Mouse (Mus musculus) cerebellum, adult 9-11 months (tissue): ENCODE results near the gene Map6.
A peak's percentile ranks its signal among the peaks of the same experiment; 100 is the strongest.

Source experiments
- DNase-seq: peaks from one replicate; pipeline ENCODE4 v3.0.0; 2022

Gene Map6

DNA sequence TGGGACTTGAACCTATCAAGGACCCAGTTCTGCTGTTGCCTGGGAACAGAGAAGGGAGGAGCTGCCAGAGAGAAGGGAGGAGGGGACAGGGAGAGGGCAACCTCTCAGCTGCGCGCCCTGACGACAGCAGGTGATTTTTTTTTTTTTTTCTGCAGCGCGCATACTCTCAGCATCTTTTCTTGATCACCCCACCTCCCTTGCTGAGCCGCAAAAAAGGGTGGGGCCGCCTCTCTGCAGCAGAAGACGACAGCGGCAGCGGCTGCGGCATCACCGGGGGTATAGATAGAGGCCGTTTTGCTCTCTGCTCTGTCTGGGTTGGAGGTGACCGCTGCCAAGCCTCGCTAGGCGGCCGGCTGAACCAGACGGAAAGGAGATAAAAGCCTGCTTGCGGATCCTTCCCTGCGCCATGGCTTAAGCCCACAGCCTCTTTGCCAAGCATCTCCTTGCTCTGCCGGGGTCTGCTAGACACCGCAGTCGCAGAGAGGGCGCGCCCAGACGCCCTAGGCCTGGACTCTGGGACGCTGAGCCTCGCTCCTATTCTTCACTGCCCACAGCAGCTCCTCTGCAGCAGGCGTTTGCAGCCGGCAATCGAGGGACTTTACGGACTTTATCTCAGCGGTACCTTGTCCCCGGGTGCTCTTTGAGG lies at the start of gene Map6:
TSS of gene Map6 (plus strand) at position 197 of the 646 bp plus-strand sequence.
- peak; percentile 88 for DNase-seq

DNA sequence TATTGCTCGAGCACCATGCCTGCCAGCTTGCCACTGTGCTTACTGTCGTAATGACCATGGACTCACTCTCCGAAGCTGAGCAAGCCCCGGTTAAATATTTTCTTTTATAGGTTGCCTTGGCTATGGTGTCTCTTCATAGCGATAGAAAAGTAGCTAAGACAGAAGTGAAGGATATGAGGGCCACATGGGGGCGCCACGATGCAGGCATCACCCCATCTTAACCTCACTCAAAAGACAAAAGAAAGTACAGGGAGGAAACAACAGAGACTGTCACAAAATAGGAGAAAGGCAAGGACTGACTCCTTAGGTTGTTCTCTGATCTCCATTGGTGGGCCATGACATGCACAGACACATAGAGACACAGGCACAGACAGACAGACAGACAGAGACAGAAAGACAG lies 43.0 kb upstream of the Map6 start:
- DNase-seq: no peak

DNA sequence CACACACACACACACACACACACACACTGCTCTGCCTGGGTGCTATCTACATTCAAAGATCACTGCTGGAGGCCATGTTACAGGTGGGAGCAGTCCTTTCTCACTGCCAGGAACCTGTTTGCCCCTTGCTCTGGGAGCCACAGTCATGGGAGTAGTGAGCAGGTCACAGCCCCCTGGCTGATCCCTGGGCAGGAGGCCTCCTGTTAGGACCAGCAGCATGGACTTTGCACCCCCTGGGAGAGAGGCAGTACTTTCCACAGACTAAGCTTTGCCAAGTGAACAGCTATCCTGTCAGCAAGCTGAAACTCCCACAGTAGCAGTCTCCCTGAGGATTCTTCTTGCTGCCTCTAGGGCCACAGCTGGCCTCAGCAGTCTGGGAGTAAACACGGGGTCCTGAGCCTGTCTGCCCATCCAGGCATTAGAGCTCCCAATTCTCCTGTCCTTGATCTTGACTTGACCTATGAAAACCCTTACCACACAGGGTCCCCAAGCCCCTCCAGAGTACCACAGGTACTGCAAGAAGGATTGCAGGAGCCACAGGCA lies 42.5 kb upstream of the Map6 start:
- no peak for DNase-seq

DNA sequence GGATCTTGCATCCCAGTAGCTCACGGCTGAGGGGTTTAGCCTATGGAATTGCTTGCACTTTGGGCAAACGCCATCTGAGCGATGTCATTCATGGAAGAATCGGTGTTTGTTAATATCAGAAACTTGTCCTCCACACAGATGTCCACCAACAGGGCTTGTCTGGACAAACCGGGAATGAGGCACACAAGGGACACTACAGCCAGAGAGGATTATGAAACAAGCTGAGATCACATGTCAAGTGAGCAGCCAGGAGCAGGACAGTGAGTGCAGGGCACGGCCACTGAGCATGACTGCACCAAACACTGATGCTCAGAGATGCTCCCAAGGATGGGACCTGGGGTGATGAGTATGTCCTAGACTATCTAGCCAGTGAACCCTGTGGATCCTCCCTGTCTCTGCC lies 41.8 kb upstream of the Map6 start:
- DNase-seq: no peak

DNA sequence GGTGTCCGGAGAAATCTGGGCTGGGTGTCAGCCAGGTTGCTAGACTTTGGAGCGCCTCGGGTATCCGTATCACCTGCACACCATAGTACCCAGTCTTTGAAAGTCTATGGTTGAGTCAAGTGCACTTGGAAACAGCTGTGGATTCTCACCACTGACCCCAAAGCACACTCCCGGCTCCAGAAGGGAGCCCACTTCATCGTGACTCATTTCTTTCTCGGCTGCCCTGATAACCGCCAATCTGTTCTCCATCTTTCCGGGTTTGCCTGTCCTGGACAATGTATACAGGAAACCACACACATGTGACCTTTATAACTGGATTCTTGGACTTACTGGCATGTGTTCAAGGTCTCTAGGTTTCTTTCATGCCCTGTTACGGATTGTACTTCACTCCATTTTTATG lies 40.6 kb upstream of the Map6 start:
- no peak for DNase-seq

DNA sequence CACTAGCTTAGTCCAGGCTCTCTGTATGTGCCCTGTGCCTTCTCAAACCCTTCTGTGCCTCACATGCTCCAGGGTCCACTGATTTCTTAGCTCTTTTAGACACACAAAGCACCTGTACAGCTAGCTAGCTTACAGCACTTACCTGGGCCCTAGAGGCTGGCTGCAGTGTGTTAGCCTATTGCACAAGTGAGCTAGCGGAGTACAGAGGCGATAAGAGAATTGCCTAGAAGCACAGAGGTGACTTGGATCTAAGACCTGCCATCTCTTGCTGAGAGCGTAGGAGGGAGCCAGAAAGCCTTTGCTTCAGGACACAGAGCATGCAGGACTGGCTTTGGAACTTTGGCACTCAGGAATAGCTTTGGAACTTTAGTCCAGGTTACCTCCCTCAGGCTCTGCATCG lies 40.0 kb upstream of the Map6 start:
- no peak for DNase-seq

DNA sequence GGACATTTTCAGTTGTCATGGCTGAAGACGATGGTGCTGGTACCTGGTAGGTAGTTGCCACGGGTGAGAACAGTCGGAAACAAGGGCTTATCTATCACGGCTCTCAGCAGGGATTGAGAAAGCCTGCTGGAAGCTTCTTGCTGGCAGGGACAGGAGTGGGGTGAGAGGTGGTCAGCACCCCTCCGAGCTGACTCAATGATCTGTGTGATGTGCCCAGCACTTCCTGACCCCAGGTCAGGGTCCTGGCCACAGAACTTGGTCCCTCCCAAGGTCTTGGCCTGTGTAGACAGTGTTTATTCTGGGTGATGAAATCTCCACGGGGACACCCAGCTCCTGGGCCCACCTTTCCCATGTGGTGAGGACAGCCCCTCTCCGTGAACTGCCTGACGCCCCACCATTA lies 38.4 kb upstream of the Map6 start:
- DNase-seq: no peak

DNA sequence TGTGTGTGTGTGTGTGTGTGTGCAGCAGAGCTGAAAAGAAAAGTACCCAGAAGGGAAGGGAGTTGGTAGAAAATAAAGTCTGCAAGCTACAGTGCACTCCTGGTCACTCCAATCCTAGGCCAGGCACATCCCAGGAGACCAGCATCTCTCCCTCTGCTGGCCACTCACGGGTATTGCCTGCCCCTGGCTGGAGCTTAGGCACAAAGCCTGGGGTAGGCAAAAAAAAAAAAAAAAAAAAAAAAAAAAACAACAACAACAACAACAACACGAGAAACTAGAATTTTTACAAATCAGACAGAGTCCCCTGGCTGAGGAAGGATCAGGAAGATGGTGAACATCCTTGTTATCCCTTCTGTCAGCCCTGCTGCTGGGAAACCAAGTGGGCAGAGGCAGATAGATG lies 37.8 kb upstream of the Map6 start:
- DNase-seq: no peak

DNA sequence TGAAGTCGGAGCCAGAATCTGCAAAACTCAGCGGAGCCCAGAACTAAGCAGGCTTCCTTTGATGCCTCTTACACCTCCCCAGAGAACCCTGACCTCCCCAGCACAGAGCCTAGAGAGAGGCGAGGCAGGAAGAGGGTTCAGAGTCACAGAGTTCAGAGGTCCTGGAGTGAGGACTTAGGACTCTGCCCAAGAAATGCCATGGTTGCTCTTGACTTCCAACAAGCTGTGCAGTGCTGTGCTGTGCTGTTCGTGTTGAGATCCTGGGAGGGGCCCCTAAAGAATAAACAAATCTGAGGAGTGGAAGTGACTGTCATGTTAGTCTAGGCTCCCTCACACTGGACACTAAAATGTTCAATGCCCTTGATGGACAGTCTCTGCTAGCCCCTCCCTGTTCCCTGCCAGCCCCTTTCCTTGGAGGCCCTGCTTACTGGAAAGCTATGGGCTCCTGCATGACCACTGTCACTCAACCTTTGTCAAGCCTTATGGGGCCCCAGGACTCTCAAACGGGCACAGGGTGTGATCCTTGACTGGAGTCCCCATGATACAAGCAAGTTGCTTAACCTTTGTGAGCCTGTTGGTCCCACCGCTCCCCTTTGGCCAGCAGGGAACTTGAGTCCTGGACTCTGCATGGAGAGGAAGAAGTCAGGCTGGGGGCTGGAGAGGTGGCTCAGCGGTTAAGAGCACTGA lies 37.0 kb upstream of the Map6 start:
- no peak for DNase-seq

DNA sequence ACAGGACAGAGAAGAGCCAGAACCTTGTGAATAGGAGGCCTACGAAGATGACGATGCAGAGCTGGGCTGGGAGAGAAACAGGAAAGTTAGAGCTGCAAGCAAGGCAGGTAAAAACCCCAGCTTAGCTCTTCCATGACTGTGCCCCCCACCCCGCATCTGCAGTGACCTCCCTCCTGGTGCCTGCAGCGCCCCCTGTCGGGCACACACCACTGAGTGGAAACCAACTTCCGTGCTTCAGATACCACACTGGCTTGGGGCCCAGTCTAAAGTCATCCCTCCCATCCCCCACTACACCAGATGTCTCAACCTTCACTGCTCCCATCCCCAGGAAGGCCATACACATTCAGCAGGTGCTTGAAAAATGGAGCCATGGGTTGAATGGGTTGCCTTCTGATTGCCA lies 34.7 kb upstream of the Map6 start:
- DNase-seq: no peak

DNA sequence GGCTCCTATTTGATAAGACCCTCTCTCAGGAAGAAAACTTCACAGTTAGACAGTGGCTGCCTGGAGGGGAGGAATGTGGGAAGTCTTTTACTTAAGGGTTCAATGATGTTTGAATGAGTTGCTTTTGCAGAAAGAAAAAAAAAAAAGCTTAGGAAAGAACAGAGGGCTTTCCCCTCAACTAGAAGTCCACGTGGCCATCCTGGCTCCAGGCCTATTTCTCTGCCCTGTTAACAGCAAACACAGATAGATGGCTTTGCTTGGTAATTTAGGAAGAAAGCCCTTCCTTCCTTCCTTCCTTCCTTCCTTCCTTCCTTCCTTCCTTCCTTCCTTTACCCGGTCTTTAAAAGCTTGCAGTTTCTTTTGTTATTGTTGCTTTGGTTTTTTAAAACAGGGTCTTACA lies 32.3 kb upstream of the Map6 start:
- DNase-seq: no peak

DNA sequence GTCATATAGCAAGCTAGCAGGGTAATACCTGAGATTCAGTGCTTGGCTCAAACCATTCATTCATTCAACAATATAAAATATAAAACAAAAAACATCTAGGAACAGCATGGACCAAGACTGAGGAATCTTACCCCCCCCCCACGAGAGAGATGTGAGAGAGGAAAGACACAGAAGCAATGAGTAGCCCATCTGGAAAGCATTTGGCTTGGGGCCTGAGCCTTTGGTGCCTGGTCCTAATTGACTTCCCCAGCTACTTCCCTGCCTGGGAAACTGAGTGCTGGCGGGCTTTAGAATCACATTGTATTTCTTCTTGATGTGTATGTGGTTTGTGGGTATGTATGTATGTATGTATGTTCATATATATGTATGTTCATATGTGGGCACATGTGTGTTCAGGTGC lies 31.6 kb upstream of the Map6 start:
- DNase-seq: no peak

DNA sequence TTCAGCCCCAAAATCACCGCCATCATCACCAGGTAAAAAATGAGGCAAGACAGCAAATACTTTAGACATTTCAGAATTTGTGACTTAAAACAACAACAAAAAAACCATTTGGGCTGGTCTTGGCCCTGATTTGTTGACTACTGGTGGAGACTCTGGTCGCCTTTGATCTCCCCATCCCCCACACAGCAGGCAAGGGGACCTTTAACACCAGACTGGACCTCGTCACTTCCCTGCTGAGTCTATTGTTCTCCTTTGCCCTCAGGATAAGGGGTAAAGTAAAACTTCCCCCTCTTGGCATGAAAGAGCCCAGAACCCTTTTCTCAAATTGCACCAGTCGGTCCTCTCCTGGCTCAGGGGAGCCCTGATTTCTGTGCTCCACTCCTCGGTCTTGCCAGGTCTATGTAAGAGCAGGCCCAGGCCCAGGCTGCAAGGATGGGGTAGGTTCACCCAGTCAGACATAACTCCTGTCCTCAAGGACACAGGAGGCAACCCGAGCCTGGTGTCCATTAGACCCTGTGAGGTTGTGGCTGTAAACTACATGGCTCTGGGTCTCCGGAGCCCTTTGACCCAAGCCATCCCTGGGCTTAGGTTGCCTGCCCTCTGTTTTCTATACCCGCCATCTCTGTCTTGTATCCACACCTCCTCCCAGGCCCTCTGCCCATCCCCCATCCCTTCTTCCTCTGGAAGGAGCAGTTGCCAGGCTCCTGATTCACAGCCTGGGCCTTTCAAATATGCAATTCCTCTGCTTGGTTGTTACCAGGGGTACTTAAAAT lies 30.2 kb upstream of the Map6 start:
- DNase-seq: no peak

DNA sequence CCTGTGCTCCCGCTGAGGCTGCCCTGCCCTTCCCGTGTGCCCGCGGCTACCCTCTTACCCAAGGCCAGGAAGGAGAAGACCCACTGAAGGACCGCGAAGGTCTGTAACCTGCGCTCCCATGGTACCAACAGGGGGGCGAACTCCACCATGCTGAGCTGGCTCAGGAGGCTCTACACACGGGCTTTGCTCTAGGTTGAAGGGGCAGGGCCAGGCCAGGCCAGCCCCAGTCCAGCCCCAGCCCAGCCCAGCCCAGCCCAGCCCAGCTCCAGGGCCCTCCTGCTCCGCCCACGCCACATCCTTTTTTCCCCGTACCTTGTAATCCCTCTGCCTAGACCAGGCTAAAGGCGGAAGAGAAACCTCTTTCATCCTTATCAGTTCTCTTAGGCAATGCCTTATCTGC lies 28.8 kb upstream of the Map6 start, which contains the start of gene Mogat2:
TSS of gene Mogat2 (minus strand) at position 203 of the 400 bp plus-strand sequence.
- no peak for DNase-seq

DNA sequence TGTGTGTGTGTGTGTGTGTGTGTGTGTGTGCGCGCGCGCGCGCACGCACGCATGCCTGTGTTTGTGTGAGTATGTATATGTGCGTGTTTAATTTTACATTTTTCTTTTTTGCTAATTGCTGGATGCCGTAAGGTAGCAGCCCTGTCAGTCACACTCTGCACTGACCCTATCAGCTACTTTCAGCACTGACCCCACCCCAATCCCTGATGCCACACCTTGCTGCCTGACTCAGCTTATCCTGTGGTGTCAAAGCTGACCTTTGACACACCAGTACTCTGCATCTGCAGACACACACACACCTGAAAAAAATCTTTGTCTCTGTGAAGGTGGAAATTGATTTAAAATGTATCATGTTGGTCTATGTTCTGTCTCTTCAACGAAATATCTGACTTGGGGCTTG lies 25.1 kb upstream of the Map6 start:
- DNase-seq: no peak

DNA sequence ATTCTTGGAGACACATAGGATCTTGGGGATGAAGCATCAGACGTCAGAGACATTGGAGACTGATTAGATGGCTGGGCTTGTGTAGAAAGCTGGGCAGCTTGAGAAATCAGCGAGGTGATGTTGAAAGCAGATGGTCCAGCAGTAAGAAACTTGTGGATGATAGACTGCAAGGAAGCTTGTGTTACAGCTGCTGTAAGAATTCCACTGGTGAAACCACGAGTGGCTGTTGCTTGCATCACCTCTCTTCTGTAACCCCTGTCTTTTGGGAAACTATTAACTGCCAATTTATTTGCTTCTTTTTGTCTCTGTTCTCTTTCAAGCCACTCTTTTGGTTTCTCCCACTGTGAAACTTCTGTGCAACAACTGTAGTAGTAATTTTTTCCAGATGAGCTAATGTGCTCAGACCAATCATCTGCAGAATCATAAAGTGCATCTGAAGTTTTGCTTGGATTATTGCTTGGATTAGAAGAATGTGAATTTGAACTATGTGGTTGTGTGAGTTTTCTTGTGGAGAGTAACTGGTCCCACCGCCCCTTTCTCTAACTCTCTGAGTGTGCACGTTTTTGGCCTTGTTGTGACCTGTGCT lies 19.0 kb upstream of the Map6 start:
- no peak for DNase-seq

DNA sequence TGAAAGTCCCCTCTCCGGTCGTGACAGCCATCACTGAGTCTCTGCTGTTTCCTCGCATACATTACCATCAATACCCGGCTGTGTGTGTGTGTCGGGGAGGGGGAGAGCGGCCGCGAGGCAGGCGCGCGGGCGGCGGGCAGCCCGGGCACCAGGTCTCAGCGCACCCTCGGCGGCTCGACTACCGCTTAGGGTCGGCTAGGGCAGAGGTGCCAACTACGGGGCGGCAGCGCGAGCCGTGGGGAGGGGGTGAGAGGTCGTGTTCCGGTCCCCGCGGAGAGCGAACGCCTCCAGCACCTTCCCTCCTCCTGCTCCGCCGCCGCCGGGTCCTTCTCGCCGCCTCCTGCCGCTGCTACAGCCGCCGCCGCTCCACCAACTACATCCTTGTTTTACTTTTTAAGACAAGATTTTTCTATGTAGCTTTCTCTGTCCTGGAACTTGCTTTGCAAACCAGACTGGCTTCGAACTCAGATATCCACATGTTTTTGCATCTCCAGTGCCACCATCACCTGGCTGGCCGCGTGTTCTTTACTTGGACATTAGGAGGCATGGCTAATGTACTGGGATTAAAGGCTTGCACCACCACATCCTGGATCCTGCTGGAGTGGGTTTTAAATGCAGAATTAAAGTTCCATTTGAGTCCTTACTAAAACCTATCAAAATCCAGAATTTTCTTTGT lies 18.2 kb upstream of the Map6 start:
- DNase-seq: no peak

DNA sequence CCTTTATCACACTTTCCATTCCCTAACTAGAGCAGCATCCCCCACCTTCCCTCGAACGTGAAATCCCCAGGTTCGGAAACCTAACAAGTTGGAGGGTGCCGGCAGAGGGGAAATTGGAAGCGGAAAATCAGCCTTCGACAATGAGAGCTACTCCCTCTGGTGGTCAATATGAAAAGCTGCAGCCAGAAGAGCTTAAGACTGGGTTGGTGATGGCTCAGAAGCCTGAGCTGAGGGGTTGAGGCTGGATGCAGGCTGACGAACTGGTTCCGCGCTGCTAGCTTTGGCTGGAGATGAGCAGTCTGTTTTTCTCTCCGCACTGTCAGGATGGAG lies 17.7 kb upstream of the Map6 start:
- DNase-seq: peak; percentile 33

DNA sequence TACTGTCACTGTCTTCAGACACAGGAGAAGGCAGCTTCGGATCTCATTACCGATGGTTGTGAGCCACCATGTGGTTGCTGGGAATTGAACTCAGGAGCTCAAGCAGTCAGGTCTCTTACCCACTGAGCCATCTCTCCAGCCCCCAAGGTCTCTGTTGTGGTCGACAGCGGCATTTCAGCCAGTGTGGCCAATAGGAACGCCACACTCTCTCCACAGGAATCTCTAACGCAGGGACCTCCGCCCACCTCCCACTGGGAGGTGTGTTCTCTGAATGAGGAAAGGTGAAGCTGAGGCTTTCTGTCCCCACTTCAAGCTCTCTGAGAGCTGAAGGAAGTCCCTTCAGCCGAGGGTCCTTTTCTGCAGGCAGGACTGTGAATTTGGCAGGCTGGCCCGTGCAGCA lies 16.9 kb upstream of the Map6 start:
- DNase-seq: no peak

DNA sequence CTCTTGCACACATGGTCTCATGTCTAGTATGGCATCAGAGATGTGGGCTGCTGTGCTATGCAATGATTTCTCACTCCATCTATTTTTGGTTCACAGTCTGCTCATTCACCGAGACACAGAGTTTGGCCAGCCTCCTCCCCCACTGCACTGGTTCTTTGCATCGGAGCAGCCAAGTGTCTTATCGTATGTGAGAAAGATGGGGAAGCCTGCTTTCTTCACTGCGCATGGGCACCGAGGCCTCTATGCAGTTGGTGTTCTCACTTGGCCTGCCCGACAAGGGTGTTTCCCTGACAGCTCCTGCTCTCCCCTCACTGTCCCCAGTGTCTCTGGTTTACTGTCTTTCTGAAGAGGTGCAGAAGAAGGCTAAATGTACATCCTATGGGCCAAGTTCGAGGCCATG lies 12.2 kb upstream of the Map6 start:
- DNase-seq: no peak

DNA sequence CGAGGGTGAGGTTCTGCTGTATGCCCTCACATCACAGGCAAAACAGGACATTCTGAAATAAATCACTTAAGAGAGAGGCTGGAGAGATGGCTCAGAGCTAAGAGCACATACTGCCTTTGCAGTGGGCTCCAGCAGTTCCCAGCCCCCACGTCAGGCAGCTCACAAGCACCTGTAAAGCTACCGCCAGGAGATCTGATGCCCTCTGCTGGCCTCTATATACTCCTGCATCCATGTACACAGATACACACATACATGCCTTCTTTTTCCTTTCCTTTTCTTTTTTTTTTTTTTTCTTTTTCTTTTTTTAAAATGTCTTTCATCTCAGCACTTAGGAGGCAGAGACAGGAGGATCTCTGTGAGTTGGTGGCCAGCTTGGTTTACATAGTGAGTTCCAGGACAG lies 5.3 kb upstream of the Map6 start:
- DNase-seq: no peak

DNA sequence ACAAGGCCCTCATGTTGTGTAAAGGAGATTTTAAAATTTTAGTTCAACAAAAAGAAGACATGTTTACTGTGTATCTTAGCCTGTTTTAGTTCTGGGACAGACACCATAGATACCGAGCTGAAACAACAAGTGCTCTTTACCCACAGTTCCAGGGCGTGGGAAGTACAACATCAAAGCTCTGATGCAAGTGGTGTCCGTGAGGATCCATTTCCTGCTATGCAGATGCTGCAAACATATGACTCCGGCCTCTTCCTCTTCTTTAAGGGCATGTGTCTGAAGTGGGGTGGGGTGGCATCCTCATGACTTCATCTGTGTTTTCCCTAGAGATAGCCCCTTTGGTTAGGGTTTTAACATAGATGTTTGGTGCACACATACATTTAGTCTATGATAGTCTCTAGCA lies 3.7 kb upstream of the Map6 start:
- DNase-seq: no peak

DNA sequence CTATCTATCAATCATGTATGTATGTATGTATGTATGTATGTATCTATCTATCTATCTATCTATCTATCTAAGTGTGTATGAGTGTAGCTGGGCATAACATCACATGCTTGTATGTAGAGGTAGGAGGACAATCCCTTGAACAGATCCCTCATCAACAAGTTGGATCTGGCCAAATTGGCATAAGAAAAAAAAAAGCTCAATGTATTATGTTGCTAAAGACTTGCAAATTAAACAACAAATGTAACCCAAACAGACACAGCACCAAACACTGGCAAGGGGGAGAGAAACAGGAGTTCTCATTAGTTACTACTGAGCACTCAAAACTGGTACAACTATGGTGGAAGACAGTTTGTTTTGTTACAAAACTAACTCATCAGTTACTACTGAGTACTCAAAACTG lies 2.6 kb upstream of the Map6 start:
- no peak for DNase-seq
